Mouse (Mus musculus): ENCODE results near the gene Cep162. TPM values are rescaled to one million over a fixed set of nuclear protein-coding genes. Genes with fewer than 3 reads are reported as not detected.

Gene Cep162
- total and polyA plus RNA-seq, 3 experiments, result 0.54 to 5.6 (median 4.6) TPM

DNA sequence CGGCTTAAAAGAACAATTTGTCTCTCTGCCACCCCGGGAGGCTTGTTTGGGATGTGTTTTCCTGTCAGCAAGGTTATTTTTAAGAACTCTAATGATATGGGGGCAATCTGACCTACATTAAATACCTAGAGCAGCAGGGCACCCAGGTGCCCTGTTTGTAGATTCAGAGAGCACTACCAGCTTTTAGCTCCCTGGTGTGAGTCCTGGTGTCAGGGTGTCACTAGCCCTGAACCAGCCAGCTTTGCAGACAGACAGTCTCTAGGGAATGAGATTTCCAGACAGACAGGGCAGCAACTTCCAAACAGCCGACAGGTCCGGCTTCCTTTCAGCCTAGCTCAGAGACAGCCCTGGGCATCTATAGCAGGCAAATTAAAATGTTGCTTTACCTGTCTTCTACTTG lies 92.8 kb downstream of the Cep162 start:
- no peak for DNase-seq

DNA sequence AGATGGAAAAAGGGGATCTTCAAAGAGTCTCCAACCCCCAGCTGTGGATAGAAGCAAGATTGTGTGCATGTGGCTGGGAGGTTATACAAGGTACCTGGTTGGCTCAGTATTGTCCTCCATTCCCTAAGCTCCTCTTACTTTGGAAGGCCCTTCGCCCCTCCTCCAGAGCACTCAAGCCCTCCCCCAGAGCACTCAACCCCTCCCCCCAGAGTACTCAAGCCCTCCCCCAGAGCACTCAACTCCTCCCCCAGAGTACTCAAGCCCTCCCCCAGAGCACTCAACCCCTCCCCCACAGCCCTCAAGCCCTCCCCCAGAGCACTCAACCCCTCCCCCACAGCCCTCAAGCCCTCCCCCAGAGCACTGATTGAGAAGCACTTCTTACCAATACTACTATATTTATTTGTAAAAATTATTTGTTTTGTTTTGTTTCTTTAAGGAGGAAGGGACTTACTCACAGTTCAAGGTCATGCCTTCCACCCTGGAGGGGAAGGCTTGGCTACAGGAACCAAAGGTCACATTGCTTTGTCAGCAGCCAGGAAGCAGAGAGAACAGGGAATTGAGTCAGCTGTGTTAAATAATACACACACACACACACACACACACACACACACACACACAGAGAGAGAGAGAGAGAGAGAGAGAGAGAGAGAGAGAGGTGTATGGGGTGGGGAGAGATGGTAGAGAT lies 102.6 kb downstream of the Cep162 start:
- DNase-seq, result peak; percentile 27

DNA sequence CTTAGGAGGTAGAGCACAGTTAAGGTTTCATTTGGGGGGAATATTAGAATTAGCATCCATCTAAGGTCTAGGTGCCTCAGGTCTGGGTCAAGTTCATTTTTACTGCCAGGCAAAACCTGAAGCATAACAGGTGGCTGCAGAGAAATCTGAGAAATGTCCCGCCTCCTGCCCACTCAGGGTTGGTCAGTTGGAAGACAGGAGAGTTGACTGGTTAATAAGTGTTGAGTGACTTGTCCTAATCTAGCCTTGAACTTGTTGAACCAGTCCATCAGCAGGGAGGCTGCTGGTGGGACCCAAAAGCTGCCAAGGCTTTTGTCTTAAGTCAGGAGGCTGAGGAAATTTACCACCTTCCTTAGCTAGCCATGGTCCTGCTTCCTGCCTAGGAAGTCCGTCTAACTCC lies 107.4 kb downstream of the Cep162 start:
- DNase-seq, result no peak

DNA sequence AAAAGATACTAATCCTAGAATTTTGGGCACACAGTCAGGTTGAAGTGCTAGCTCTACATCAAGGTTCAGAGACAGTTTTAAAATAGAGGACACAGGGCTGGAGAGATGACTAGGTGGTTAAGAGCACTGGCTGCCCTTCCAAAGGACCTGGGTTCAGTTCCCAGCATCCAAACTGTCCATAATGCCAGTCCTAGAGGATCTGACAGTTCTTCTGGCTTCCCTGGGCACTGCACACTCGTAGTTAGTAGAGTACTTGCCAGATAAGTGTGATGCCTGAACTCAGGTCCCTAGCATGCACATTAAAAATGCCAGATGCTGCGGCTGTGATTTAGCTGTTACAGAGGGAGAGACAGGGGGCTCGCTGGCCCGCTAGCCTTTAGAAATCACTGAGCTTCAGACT lies 108.9 kb downstream of the Cep162 start:
- no peak for DNase-seq

DNA sequence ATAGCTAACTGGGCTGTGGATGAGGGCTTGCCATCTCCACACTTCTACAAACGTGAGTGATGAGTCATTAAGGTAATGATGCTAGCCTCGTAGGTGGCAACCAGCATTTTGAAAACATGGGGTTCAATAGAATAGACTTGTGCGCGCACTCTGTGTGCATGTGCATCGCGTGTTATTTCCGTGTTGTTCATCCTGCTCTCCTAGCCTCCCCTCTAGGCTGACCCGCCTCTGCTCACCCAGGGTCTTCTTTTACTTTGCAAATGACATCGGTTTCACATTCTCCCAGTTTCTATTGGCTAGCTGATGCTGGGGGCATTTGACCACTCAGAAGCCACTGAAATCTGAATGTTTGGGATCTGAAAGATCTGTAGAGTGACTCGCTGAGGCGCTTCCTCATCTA lies 109.7 kb downstream of the Cep162 start:
- DNase-seq, result no peak

DNA sequence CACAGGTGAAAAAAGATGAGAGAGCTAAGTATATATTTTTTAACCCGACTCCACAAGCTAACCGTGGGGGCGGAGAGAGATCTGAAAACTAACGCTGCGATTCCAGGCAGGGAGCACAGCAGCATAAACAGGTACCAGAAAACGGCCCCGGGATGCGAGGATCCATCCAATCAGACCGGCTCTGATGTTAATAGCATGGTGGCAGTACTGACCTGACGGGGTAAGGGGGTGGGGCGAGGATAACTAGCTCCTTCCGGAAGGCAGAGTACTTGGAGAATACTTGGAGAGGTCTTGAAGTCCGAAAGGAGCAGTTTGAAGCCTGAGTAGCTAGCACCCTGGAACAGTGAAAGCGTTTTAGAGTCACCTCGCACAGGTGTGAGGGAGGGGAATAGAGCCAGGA lies 110.2 kb downstream of the Cep162 start:
- DNase-seq, result peak; percentile 5

DNA sequence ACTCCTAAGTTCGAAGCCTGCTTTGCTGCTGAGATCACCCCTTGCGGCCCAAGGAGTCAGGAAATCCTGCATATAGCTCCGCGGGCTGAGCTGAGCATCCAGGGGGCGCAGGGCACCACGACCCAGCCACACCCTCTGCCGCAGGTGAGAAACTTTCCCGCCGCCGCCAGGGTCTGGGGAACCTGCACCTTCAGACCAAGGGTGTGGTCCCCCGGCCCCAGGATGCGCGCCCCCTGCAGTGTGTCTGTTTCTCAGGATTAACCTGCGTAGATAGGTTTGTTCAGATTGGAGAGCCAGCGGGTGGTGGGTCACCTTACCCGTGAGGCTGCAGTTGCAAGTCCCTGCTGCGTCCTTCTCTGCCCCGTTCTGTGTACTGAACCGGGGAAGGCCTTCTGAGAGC lies 110.8 kb downstream of the Cep162 start:
- DNase-seq, result no peak

DNA sequence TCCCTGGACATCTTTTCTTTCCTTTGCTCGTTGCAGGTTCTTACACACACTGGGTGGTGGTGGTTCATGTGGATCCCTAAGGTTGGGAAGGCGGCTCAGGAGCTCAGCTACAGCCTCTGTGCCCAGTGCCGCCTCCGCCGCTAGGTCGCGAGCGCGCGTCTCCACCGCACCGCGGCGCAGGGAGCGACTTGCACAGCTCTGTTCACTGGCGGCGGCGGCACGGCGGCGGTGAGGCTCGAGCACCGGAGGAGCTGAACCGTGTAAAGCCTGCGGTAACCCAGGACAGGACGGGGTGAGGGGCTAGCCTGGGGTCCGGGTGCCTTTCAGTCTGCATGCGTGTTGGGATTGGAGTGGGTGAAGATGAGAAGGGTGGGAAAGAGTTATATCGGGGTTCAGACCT lies 111.2 kb downstream of the Cep162 start, which contains the start of gene Mrap2:
Mrap2 (plus strand) TSS at position 201 of the 400 bp plus-strand sequence.
- DNase-seq, result peak; percentile 83

DNA sequence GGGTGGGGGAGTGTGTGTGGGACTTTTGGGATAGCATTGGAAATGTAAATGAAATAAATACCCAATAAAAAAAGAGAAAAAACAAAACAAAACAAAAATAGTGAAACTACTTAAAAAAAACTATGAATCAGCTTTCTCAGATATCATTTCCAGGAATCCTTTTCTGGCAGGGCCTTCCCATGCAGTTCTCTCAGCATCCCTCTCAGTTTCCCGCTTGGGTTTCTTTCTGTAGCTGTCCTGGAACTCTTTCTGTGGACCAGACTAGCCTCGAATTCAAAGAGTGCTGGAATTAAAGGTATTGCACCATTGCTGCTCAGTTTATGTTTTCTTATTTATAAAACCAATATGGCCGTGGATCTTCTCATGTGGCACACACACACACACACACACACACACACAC lies 112.3 kb downstream of the Cep162 start:
- no peak for DNase-seq

Other genes with a start within 250 kb of the Cep162 start
- gene Ripply2, start 240.0 kb downstream of the Cep162 start, total RNA-seq (2021), result 1 to 10 TPM; 1.8 to 2.3 TPM
- 1.1 and 1.9 TPM in 2 replicates for gene Ripply2, start 240.0 kb downstream of the Cep162 start, polyA plus RNA-seq (2012; rRNA removed)
- gene Cyb5r4, start 233.5 kb downstream of the Cep162 start, total RNA-seq (2021), result 10 to 100 TPM; 37.3 to 42.1 TPM
- gene Cyb5r4, start 233.5 kb downstream of the Cep162 start, polyA plus RNA-seq (2012; rRNA removed), result 11.2 and 11.5 TPM in 2 replicates
- 1 to 10 TPM; 2.3 to 2.8 TPM for gene Mrap2, start 111.2 kb downstream of the Cep162 start, total RNA-seq (2021)
- 0.20 and 0.28 TPM in 2 replicates for gene Mrap2, start 111.2 kb downstream of the Cep162 start, polyA plus RNA-seq (2012; rRNA removed)

Measured in adrenal gland, adult 2 months (tissue).